Mouse (Mus musculus): ENCODE data around the gene Slc9a8.

DNA sequence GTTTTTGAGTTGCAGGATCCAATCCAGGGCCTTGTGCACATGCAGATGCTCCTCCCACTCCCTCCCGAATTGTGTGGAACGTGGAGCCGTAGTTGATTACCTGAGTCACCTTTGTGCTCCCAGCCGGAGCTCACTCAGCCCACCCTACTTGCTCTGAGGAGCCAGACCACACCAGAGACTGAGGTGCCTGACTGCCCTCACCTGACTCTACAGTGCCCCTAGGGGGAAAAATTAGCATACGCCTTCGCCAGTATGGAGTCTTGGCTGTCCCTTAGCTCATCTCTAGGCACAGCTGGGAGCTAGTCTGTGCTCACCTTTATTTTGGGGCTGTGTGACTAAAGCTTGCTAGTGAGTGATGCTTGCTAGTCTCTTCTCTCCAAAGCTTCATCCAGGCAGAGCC lies 46.9 kb downstream of the Slc9a8 start:
- no peak for TF ChIP-seq CTCF (IDR thresholded peaks at IDR 0.05; ENCODE audit: low read depth)
- TF ChIP-seq EP300 (IDR thresholded peaks at IDR 0.05; ENCODE audit: low read depth) = no peak
